Mouse (Mus musculus): Measurements from ENCODE around the gene Anxa2. TPM values are rescaled to one million over a fixed set of nuclear protein-coding genes. Genes with fewer than 3 reads are reported as not detected.

Gene Anxa2
- polyA plus RNA-seq, 1 experiment = 55.9 TPM

- 73% methylated on average over 10 of the region's 10 CpGs for whole genome bisulfite sequencing
- Histone ChIP-seq H3K27ac (ENCODE audit: insufficient read depth, low read length) (no peak overlapping the region), H3K36me3 (ENCODE audit: control insufficient read depth, insufficient read depth, low read length) (no peaks in the 10 kb centered on the region; the same call in 1 of the 2 replicates), H3K4me3 (ENCODE audit: extremely low read depth, insufficient read depth, insufficient read length) (no peak overlapping the region), H3K27me3 (ENCODE audit: control insufficient read depth, insufficient read depth, low read length) (no peaks in the 10 kb centered on the region), H3K4me1 (ENCODE audit: control insufficient read depth, insufficient read depth, insufficient read length) (no peaks in the 10 kb centered on the region)
- DNase-seq (ENCODE audit: low read depth in 1 of 2, low spot score in 2 of 2) = no peak
- TF ChIP-seq CTCF (IDR thresholded peaks at IDR 0.05; ENCODE audit: extremely low read depth, insufficient read depth, insufficient read length, insufficient replicate concordance) (no peak), POLR2A (IDR thresholded peaks at IDR 0.05; ENCODE audit: low read depth, low read length) (no peak)
Measured at GRCm38 (mm10) chr9:69467310-69467939, 14.0 kb downstream of the Anxa2 start.

GRCm38 (mm10) chr9:69468991-69469390, 15.6 kb downstream of the Anxa2 start:
- H3K36me3 ChIP-seq (ENCODE audit: control insufficient read depth, insufficient read depth, low read length) = no peaks in the 10 kb centered on the region; the same call in 1 of the 2 replicates
- no peaks in the 10 kb centered on the region for H3K27me3 ChIP-seq (ENCODE audit: control insufficient read depth, insufficient read depth, low read length)
- WGBS = 85% methylated on average over 9 of the region's 9 CpGs
- no peak for DNase-seq (ENCODE audit: low read depth in 1 of 2, low spot score in 2 of 2)
- TF ChIP-seq CTCF (IDR thresholded peaks at IDR 0.05; ENCODE audit: extremely low read depth, insufficient read depth, insufficient read length, insufficient replicate concordance) (no peak), POLR2A (IDR thresholded peaks at IDR 0.05; ENCODE audit: low read depth, low read length) (no peak)
- H3K4me1 ChIP-seq (ENCODE audit: control insufficient read depth, insufficient read depth, insufficient read length) = no peaks in the 10 kb centered on the region
- H3K4me3 ChIP-seq (ENCODE audit: extremely low read depth, insufficient read depth, insufficient read length) = no peak overlapping the region
- no peak overlapping the region for H3K27ac ChIP-seq (ENCODE audit: insufficient read depth, low read length)

GRCm38 (mm10) chr9:69470362-69470761, 16.9 kb downstream of the Anxa2 start:
- H3K27me3 ChIP-seq (ENCODE audit: control insufficient read depth, insufficient read depth, low read length) = no peaks in the 10 kb centered on the region
- DNase-seq (ENCODE audit: low read depth in 1 of 2, low spot score in 2 of 2) = no peak
- no peaks in the 10 kb centered on the region; the same call in 1 of the 2 replicates for H3K36me3 ChIP-seq (ENCODE audit: control insufficient read depth, insufficient read depth, low read length)
- H3K4me1 ChIP-seq (ENCODE audit: control insufficient read depth, insufficient read depth, insufficient read length) = no peaks in the 10 kb centered on the region
- TF ChIP-seq POLR2A (IDR thresholded peaks at IDR 0.05; ENCODE audit: low read depth, low read length) = no peak
- TF ChIP-seq CTCF (IDR thresholded peaks at IDR 0.05; ENCODE audit: extremely low read depth, insufficient read depth, insufficient read length, insufficient replicate concordance) = no peak
- 52% methylated on average over 5 of the region's 5 CpGs for WGBS
- no peak overlapping the region for H3K27ac ChIP-seq (ENCODE audit: insufficient read depth, low read length)
- H3K4me3 ChIP-seq (ENCODE audit: extremely low read depth, insufficient read depth, insufficient read length) = no peak overlapping the region

GRCm38 (mm10) chr9:69470921-69471320, 17.5 kb downstream of the Anxa2 start:
- no peak overlapping the region for H3K4me3 ChIP-seq (ENCODE audit: extremely low read depth, insufficient read depth, insufficient read length)
- H3K4me1 ChIP-seq (ENCODE audit: control insufficient read depth, insufficient read depth, insufficient read length) = no peaks in the 10 kb centered on the region
- WGBS = 10% methylated on average over 6 of the region's 6 CpGs
- no peaks in the 10 kb centered on the region; the same call in 1 of the 2 replicates for H3K36me3 ChIP-seq (ENCODE audit: control insufficient read depth, insufficient read depth, low read length)
- no peaks in the 10 kb centered on the region for H3K27me3 ChIP-seq (ENCODE audit: control insufficient read depth, insufficient read depth, low read length)
- no peak for DNase-seq (ENCODE audit: low read depth in 1 of 2, low spot score in 2 of 2)
- H3K27ac ChIP-seq (ENCODE audit: insufficient read depth, low read length) = no peak overlapping the region
- no peak for TF ChIP-seq POLR2A (IDR thresholded peaks at IDR 0.05; ENCODE audit: low read depth, low read length)
- TF ChIP-seq CTCF (IDR thresholded peaks at IDR 0.05; ENCODE audit: extremely low read depth, insufficient read depth, insufficient read length, insufficient replicate concordance) = no peak

GRCm38 (mm10) chr9:69472724-69473123, 19.3 kb downstream of the Anxa2 start:
- Histone ChIP-seq H3K36me3 (ENCODE audit: control insufficient read depth, insufficient read depth, low read length) (no peaks in the 10 kb centered on the region; the same call in 1 of the 2 replicates), H3K4me3 (ENCODE audit: extremely low read depth, insufficient read depth, insufficient read length) (no peak overlapping the region), H3K27me3 (ENCODE audit: control insufficient read depth, insufficient read depth, low read length) (no peaks in the 10 kb centered on the region), H3K4me1 (ENCODE audit: control insufficient read depth, insufficient read depth, insufficient read length) (no peaks in the 10 kb centered on the region), H3K27ac (ENCODE audit: insufficient read depth, low read length) (no peak overlapping the region)
- TF ChIP-seq POLR2A (IDR thresholded peaks at IDR 0.05; ENCODE audit: low read depth, low read length) = no peak
- no peak for TF ChIP-seq CTCF (IDR thresholded peaks at IDR 0.05; ENCODE audit: extremely low read depth, insufficient read depth, insufficient read length, insufficient replicate concordance)
- 85% methylated on average over 6 of the region's 6 CpGs for WGBS
- DNase-seq (ENCODE audit: low read depth in 1 of 2, low spot score in 2 of 2) = no peak

- 90% methylated on average over 6 of the region's 6 CpGs for WGBS
- TF ChIP-seq CTCF (IDR thresholded peaks at IDR 0.05; ENCODE audit: extremely low read depth, insufficient read depth, insufficient read length, insufficient replicate concordance) (no peak), POLR2A (IDR thresholded peaks at IDR 0.05; ENCODE audit: low read depth, low read length) (no peak)
- H3K36me3 ChIP-seq (ENCODE audit: control insufficient read depth, insufficient read depth, low read length) = no peaks in the 10 kb centered on the region
Measured at GRCm38 (mm10) chr9:69475873-69476272, 22.5 kb downstream of the Anxa2 start.

GRCm38 (mm10) chr9:69477195-69477823, 23.9 kb downstream of the Anxa2 start:
- 87% methylated on average over 14 of the region's 14 CpGs for WGBS
- no peak for DNase-seq (ENCODE audit: low read depth in 1 of 2, low spot score in 2 of 2)
- H3K4me3 ChIP-seq (ENCODE audit: extremely low read depth, insufficient read depth, insufficient read length) = no peak overlapping the region
- no peak overlapping the region for H3K27ac ChIP-seq (ENCODE audit: insufficient read depth, low read length)
- no peaks in the 10 kb centered on the region for H3K36me3 ChIP-seq (ENCODE audit: control insufficient read depth, insufficient read depth, low read length)
- no peak for TF ChIP-seq CTCF (IDR thresholded peaks at IDR 0.05; ENCODE audit: extremely low read depth, insufficient read depth, insufficient read length, insufficient replicate concordance)
- H3K27me3 ChIP-seq (ENCODE audit: control insufficient read depth, insufficient read depth, low read length) = no peaks in the 10 kb centered on the region
- H3K4me1 ChIP-seq (ENCODE audit: control insufficient read depth, insufficient read depth, insufficient read length) = no peaks in the 10 kb centered on the region

More at GRCm38 (mm10) chr9:69475873-69476272, 22.5 kb downstream of the Anxa2 start:
- no peak overlapping the region for H3K27ac ChIP-seq (ENCODE audit: insufficient read depth, low read length)
- no peak overlapping the region for H3K4me3 ChIP-seq (ENCODE audit: extremely low read depth, insufficient read depth, insufficient read length)
- no peaks in the 10 kb centered on the region for H3K27me3 ChIP-seq (ENCODE audit: control insufficient read depth, insufficient read depth, low read length)
- DNase-seq (ENCODE audit: low read depth in 1 of 2, low spot score in 2 of 2) = no peak
- no peaks in the 10 kb centered on the region for H3K4me1 ChIP-seq (ENCODE audit: control insufficient read depth, insufficient read depth, insufficient read length)

All from spleen, adult 2 months (tissue).